Mouse (Mus musculus): Measurements from ENCODE around the gene Fkbp5. TPM values are rescaled to one million over a fixed set of nuclear protein-coding genes. Genes with fewer than 3 reads are reported as not detected.

The Fkbp5 gene
- polyA plus RNA-seq, 1 experiment from 2014 or later = 29.0 TPM

DNA sequence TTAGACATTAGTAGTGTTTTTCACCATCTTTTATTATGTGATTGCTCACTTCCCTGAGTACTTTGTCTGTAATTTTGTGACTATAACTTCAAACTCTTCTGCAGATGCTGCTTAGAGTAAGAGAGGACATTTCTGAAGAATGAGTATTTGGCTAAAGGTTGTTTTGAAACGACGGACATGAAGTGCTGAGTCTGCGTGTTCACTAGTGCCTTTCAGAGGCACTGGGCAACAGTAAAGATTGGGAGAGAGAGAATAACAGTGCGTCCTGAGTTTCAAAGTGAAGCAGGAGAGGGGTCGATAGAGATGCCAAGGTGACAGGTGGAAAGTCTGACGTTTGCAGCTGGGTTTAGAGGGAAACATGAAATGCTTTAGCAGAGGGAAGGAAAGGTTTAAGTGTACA, 69.1 kb downstream of the Fkbp5 start:
- Histone ChIP-seq H3K36me3 (replicated peaks; ENCODE audit: insufficient read depth, low read length) (no peaks in the 10 kb centered on the region), H3K27me3 (ENCODE audit: insufficient read depth, low read length) (no peaks in the 10 kb centered on the region), H3K4me2 (ENCODE audit: low read depth, low read length) (peak overlapping the region; percentile 11; the same call in 1 of the 2 replicates), H3K27ac (ENCODE audit: low read depth) (peak overlapping the region; percentile 84), H3K9me3 (ENCODE audit: low read length) (no peaks in the 10 kb centered on the region), H3K4me1 (ENCODE audit: insufficient read depth) (peaks cover 14% of the 10 kb centered on the region), H3K9ac (replicated peaks) (no peak overlapping the region), H3K4me3 (ENCODE audit: low read depth, low read length) (no peak overlapping the region)
- DNase-seq = no peak
- no peak for ATAC-seq
- no peak for TF ChIP-seq EP300 (IDR thresholded peaks at IDR 0.05; ENCODE audit: low read depth)
- no peak for TF ChIP-seq CTCF (IDR thresholded peaks at IDR 0.05; ENCODE audit: low read depth)
- WGBS (ENCODE audit: insufficient replicate concordance) = 55% methylated on average over 6 of the region's 6 CpGs

DNA sequence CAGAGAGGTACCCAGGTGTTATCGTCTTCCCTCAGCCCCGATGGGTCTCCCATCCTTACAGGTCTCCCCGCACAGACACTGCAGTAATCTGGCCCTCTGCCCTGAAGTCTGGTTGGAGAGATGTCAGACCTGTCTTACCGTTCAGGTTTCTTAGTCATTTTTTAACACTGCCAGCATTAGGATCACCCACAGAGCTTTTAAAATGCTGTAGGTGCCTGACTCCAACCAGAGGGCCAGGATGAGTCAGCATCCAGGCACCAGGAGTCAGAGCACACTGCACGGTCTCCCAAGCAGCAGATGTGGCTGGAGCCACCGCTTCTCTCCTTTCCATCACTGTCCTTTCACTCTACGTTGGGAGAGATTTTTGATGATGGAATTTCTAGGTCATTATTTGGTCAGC, 69.5 kb downstream of the Fkbp5 start:
- Histone ChIP-seq H3K27ac (ENCODE audit: low read depth) (peak overlapping the region; percentile 84), H3K36me3 (replicated peaks; ENCODE audit: insufficient read depth, low read length) (no peaks in the 10 kb centered on the region), H3K4me3 (ENCODE audit: low read depth, low read length) (no peak overlapping the region), H3K4me1 (ENCODE audit: insufficient read depth) (peaks cover 15% of the 10 kb centered on the region), H3K4me2 (ENCODE audit: low read depth, low read length) (peak overlapping the region; percentile 11; the same call in 1 of the 2 replicates), H3K27me3 (ENCODE audit: insufficient read depth, low read length) (no peaks in the 10 kb centered on the region), H3K9me3 (ENCODE audit: low read length) (no peaks in the 10 kb centered on the region), H3K9ac (replicated peaks) (no peak overlapping the region; the same call in 1 of the 2 replicates)
- no peak for TF ChIP-seq CTCF (IDR thresholded peaks at IDR 0.05; ENCODE audit: low read depth)
- TF ChIP-seq EP300 (IDR thresholded peaks at IDR 0.05; ENCODE audit: low read depth) = no peak
- WGBS (ENCODE audit: insufficient replicate concordance) = 68% methylated on average over 7 of the region's 7 CpGs
- ATAC-seq = no peak
- DNase-seq = no peak

DNA sequence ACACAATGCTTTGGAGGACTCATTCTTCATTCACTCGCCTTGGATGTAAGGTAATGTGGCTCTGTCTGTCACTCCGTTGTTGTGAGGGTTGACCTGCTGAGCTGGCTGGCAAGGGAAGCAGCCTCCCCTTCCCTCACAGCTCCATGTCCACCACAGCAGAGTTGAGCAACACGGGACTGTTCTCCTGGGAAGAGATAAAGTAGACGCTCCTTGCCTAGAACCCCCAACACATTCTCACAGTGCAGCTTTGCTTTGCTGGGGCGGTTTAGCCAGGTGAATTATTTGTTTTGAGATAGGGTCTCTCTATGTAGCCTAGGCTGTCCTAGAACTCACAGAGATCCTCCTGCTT, 70.5 kb downstream of the Fkbp5 start:
- H3K4me3 ChIP-seq (ENCODE audit: low read depth, low read length) = no peak overlapping the region
- H3K9me3 ChIP-seq (ENCODE audit: low read length) = no peaks in the 10 kb centered on the region
- 52% methylated on average over 5 of the region's 5 CpGs for WGBS (ENCODE audit: insufficient replicate concordance)
- peak overlapping the region; percentile 84 for H3K27ac ChIP-seq (ENCODE audit: low read depth)
- H3K27me3 ChIP-seq (ENCODE audit: insufficient read depth, low read length) = no peaks in the 10 kb centered on the region
- DNase-seq = no peak
- H3K4me2 ChIP-seq (ENCODE audit: low read depth, low read length) = peak overlapping the region; percentile 29
- no peak for TF ChIP-seq EP300 (IDR thresholded peaks at IDR 0.05; ENCODE audit: low read depth)
- TF ChIP-seq CTCF (IDR thresholded peaks at IDR 0.05; ENCODE audit: low read depth) = no peak
- peak overlapping the region; percentile 36 for H3K9ac ChIP-seq (replicated peaks)
- H3K36me3 ChIP-seq (replicated peaks; ENCODE audit: insufficient read depth, low read length) = no peaks in the 10 kb centered on the region
- H3K4me1 ChIP-seq (ENCODE audit: insufficient read depth) = peaks cover 21% of the 10 kb centered on the region
- ATAC-seq = peak; percentile 22; the same call in 1 of the 2 replicates

DNA sequence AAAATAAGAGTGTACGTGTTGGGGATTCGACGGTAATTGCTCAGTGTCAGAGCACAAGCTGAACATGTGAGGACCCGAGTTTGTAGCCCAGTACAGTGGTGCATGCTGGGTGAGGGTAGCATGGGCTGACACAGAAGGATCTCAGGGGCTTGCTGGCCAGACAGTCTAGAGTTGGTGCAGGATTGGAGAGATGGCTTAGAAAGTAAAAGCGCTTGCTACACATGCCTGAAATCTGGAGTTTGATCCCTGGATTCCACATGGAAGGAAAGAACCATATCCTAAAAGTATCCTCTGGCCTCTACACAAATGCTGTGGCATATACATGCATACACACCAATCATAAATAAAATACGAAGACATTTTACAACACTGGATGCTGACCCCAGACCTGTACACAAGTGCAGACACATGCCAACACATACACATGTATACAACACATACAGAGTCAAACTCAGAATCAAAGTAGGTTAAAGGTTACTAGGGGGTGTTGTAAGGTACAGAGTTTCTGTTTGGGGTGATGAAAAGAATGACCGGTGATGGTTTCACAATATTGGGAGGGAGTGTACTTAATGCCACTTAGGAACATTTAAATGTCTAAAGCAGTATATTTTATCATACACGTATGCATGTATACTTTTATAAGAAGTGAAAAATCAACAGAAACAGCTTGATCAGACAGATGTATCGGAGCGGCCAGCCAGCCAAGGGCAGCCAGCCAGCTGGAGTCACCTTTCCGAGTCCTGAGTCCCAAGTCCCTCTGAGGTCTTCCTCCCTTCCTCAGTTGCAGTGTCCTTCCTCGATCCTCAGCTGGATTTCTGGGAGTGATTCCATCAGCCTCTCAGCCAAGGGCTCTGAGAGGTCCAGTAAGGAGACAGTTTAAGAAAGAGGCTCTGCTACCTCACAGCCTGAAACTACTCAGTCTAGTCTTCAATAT, 71.2 kb downstream of the Fkbp5 start:
- ATAC-seq = peak; percentile 85
- Histone ChIP-seq H3K27me3 (ENCODE audit: insufficient read depth, low read length) (no peaks in the 10 kb centered on the region), H3K9me3 (ENCODE audit: low read length) (no peaks in the 10 kb centered on the region), H3K27ac (ENCODE audit: low read depth) (peak overlapping the region; percentile 84), H3K4me1 (ENCODE audit: insufficient read depth) (peaks cover 23% of the 10 kb centered on the region), H3K4me3 (ENCODE audit: low read depth, low read length) (no peak overlapping the region), H3K9ac (replicated peaks) (peak overlapping the region; percentile 36; the same call in 1 of the 2 replicates), H3K4me2 (ENCODE audit: low read depth, low read length) (peak overlapping the region; percentile 29), H3K36me3 (replicated peaks; ENCODE audit: insufficient read depth, low read length) (no peaks in the 10 kb centered on the region)
- DNase-seq = no peak
- 67% methylated on average over 12 of the region's 12 CpGs for WGBS (ENCODE audit: insufficient replicate concordance)
- TF ChIP-seq EP300 (IDR thresholded peaks at IDR 0.05; ENCODE audit: low read depth) = peak; percentile 81
- TF ChIP-seq CTCF (IDR thresholded peaks at IDR 0.05; ENCODE audit: low read depth) = no peak

DNA sequence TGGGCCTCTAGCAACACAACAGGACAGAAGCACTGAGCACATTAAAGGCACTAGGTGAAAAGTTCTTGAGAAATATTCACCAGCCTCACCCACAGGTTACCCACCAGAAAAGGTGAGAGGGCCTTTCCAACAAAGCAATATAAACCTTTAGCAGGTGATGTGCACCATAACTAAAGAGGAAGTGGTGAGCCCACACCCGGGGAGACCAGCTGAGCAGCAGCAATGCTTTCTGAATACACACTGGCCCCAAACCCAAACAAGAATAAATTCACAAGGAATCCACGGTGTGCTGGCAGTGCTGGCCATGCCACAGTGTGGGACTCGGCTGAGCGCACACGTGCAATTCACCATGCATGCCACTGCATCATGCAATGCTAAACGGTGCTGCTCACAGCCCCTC, 74.7 kb downstream of the Fkbp5 start:
- DNase-seq (no peak), ATAC-seq (no peak)
- no peaks in the 10 kb centered on the region for H3K27me3 ChIP-seq (ENCODE audit: insufficient read depth, low read length)
- TF ChIP-seq EP300 (IDR thresholded peaks at IDR 0.05; ENCODE audit: low read depth) (no peak), CTCF (IDR thresholded peaks at IDR 0.05; ENCODE audit: low read depth) (no peak)
- H3K9me3 ChIP-seq (ENCODE audit: low read length) = no peaks in the 10 kb centered on the region
- no peak overlapping the region for H3K4me3 ChIP-seq (ENCODE audit: low read depth, low read length)
- H3K9ac ChIP-seq (replicated peaks) = no peak overlapping the region
- WGBS (ENCODE audit: insufficient replicate concordance) = 56% methylated on average over 6 of the region's 6 CpGs
- peaks cover 23% of the 10 kb centered on the region for H3K4me1 ChIP-seq (ENCODE audit: insufficient read depth)
- no peak overlapping the region for H3K4me2 ChIP-seq (ENCODE audit: low read depth, low read length)
- H3K27ac ChIP-seq (ENCODE audit: low read depth) = peak overlapping the region; percentile 81
- peaks cover 12% of the 10 kb centered on the region; the same call in 1 of the 2 replicates for H3K36me3 ChIP-seq (replicated peaks; ENCODE audit: insufficient read depth, low read length)

DNA sequence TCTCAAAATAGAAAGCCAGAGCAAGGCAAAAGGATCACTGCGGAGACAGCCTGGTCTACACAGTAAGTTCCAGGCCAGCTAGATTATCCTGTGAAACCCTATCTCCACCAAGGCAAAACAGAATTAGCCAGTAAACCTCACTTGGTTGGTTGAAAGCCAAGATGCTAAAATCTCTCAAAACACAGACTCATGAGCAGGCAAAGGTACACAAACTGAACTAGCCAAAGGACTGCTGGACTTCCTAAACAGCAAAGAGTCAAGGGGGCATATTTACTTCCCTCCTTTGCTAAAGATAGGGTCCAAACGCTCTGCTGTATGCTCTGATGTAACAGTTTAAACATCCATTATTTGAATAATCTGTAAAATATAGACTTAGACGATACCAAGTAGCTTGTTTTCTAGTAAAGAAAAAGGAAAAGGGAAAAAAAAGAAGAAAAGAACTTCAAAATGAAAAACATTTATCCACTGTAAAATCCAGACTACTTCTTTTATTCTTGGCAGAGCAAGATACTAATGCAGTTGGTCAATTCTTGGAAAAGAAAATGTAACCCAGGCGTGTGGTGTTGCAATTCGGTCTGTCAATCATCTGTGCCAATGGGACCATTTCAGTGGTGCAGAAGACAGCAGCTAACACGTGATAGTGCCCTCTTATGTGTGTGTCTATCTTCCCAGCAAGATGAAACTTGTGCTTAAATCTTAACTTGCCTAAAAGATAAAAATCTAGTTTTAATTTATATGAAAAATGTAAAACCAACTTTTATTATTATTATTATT, 78.8 kb downstream of the Fkbp5 start:
- Histone ChIP-seq H3K27ac (ENCODE audit: low read depth) (peak overlapping the region; percentile 81), H3K9ac (replicated peaks) (no peak overlapping the region), H3K36me3 (replicated peaks; ENCODE audit: insufficient read depth, low read length) (peaks cover 27% of the 10 kb centered on the region), H3K9me3 (ENCODE audit: low read length) (no peaks in the 10 kb centered on the region), H3K4me1 (ENCODE audit: insufficient read depth) (peaks cover 27% of the 10 kb centered on the region), H3K4me2 (ENCODE audit: low read depth, low read length) (peak overlapping the region; percentile 60; the same call in 1 of the 2 replicates), H3K4me3 (ENCODE audit: low read depth, low read length) (no peak overlapping the region), H3K27me3 (ENCODE audit: insufficient read depth, low read length) (no peaks in the 10 kb centered on the region)
- TF ChIP-seq CTCF (IDR thresholded peaks at IDR 0.05; ENCODE audit: low read depth) = no peak
- TF ChIP-seq EP300 (IDR thresholded peaks at IDR 0.05; ENCODE audit: low read depth) = peak; percentile 46; the same call in 1 of the 2 replicates
- WGBS (ENCODE audit: insufficient replicate concordance) = 49% methylated on average over 6 of the region's 6 CpGs
- peak; percentile 65 for DNase-seq
- peak; percentile 87 for ATAC-seq
